Mouse (Mus musculus) left cerebral cortex, adult 9 months (tissue): ENCODE data around the gene Slc13a2.
A peak's percentile ranks its signal among the peaks of the same experiment; 100 is the strongest.

ENCODE experiments used
- DNase-seq, 2 experiments: peaks; one replicate each; pipeline ENCODE4 v3.0.0; 2022; ENCODE audit warnings: low spot score in 2 of 2

Gene Slc13a2

DNA sequence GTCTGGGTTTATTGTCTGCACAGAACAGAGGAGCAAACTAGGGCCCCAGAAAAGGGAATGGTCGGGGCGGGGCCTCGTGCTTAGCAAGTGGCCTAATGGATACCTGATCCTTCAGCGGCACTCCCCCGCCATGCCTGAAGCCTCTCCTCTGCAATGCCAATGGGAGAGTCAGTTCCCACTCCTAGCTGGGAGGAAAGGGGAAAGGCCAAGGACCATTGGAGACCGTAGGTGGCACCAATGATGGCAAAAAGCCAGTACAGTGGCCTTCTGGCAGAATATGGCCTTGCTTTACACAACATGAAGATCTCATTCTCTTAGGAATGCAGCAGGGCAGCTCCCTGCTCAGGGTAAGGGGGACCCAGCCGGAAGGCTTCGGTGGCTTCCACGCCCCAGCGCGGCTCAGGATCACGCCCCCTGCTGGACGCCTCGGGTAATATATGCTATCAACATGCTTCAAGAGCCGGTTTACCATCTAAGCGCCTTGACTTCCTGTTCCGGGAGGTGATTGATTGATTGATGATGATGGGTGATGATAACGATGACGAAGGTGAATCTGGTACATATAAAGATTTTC lies 13.8 kb upstream of the Slc13a2 start:
- DNase-seq: peak in 1 of 2 experiments; percentile 3

DNA sequence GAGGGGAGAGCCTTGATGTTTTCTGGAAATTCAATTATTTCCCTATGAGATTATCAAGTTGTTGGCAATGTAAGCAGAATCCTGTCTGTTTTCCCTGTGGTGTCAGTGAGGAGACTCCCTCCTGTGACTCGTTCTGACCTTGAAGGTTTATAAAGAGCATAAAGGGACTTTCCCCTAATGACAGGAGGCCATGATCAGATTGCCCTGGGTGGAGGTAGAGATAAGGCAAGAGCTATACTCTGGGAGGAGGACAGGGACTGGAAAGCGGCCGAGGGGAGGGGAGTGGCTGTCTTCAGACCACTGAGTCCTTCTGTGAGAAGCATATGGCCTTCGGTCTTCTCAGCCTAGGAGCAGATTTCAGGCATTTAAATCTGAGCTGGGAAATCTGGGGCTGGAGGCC lies 12.0 kb upstream of the Slc13a2 start:
- DNase-seq: no peak

DNA sequence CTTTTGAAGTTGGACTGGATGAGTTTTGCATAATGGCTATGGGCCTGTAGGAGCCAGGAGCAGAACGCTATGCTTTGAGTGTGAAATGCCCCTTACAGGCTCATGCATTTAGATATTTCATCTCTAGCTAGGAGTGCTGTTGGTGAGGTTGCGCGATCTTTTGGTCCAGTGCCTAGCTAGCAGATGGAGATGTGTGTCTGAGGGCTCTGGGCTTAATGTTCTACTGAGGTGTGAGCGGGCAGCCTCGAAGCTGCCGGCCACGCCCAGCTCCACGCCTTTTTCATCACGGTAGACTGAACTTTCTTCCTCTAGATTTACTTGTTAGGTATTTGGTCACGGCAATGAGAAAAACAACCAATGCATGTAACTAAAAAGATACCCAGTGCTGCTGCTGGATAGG lies 9.2 kb upstream of the Slc13a2 start:
- no peak for DNase-seq

DNA sequence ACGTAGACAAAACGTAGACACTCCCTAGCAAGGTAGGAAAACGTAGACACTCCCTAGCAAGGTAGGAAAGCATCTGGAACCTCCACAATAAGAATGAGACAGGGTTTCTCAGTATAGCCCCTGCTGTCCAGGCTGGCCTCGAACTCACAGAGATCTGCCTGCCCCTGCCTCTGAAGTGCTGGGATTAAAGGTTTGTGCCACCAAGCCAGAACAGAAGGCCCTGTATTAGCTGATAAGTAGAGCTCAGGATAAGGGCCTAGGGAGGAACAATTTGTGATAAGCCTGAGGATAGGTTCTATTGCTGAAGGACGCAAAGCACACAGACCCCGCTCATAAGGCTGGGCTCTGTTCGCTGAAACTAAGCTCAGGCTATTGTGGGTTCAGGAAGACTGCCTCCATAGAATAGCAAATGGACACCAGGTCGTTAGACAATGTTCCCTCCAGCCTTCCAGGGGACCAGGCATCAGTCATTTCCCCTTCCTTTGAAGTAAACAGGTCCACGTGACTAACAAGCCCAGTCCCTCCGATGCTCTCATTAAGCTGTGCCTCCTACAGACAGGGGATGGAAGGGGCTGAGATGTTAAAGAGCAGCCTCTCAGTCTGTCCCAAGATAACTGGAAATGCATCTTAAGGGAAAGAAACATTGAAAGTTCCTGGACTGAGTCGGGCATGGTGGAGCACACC lies 8.3 kb upstream of the Slc13a2 start:
- no peak for DNase-seq

DNA sequence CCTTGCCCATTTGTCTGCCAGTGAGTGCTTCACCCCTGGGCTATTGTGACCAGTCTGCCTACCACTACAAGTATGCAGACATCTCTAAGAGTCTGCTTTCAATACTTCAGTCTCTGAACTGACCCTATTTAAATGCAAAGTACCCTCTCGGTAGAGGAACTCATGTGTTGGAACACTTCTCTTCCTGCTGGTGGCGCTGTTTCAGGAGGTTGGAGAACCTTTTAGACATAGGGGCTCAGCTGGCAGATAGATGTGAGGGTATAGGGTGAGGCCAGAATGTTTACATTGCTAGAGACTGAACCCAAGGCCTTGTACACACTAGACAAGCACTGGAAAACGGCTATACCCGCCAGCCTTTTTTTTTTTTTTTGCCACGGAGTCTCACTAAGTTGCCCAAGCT lies 6.3 kb upstream of the Slc13a2 start:
- DNase-seq: no peak

DNA sequence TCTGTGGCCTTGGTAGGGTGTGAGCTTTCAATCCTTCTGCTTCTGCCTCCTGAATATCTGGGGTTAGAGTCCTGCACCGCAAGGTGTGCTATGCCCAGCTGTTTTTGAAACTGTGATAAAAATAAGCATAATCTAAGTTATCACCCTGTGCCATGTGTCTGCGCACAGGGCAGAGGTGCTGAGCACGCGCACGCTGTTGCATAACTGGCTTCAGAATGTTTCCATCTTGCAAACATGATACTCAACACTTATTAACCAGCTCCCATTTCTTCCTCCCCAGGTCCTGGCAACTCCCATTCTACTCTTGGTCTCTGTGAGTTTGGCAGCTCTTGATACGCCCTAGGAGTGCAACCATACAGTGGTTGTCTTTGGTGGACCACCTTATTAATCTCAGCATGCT lies 5.6 kb upstream of the Slc13a2 start:
- DNase-seq: no peak

DNA sequence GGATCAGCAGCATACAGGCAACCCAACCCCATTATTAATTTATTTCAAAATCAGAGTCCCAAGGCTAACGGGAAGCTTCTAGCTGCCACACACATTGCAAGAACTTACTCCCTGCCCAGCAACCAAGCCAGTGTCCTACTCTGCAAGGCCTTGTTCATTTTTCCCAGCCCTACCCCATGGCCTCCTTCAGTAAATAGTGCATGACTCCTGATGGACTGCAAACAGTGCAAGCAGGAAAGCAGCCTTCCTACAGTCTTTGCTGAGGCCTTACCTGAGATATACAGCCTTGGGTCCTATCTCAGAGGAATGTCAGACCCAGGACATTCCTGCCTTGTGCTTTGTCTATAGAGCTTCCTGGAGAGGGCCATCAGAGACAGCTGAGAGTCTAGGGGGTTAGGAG lies 3.6 kb upstream of the Slc13a2 start:
- no peak for DNase-seq

DNA sequence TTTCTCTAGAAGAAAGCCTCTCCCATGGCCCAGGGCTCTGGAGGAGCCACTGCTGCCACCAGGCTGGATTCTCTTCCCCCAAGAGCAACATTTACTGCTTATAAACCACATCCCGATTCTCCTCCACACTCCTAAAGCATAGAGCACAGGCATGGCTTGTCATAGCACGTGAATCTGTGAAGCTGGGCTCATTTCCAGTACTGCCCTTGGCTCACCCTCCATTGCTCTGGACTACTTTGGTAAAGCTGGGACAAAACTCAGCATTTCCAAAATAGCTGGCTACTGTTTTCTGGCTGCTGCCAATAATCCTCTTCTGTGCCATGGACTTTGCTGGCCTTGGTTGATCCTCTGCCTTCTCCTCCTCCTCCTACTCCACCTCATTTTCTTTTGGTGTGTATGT lies 2.3 kb upstream of the Slc13a2 start:
- DNase-seq: peak in 1 of 2 experiments; percentile 41

DNA sequence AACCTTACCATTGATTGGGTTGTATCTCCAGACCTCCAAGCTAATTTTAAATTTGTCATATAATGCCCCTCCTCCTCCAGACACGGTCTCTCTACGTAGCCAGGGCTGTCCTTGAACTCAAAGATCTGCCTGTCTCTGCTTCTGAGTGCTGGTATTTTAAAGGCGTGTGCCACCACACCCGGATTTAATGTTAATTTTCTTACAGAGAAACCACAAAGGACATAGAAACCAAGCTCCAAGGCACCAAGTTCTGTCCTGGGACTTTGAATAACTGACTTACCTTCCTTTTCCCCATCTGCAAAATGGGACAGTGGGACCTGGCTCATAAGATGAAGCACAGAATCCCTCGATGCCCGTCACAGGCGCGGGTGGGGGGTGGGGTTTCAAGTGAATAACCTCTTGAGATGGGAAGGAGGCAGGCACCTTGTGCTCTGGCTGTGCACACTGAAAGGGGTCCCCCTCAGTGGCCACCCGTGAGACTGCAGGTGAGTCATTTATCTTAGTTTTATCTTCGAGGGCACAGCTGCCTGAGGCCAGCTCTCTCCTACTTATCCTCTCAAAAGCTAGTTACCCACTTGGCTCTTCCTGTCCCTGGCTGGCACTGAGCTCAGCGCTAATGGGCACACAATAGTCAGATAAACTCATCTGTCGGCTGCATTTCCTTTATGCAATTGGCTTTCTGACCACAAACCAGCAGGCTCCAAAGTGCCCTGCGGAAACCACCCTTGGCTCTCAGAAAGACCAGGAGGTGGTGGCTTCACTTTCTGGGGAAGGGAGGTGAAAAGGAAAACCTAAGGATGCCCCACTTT lies 612 bp downstream of the Slc13a2 start:
- DNase-seq: no peak

DNA sequence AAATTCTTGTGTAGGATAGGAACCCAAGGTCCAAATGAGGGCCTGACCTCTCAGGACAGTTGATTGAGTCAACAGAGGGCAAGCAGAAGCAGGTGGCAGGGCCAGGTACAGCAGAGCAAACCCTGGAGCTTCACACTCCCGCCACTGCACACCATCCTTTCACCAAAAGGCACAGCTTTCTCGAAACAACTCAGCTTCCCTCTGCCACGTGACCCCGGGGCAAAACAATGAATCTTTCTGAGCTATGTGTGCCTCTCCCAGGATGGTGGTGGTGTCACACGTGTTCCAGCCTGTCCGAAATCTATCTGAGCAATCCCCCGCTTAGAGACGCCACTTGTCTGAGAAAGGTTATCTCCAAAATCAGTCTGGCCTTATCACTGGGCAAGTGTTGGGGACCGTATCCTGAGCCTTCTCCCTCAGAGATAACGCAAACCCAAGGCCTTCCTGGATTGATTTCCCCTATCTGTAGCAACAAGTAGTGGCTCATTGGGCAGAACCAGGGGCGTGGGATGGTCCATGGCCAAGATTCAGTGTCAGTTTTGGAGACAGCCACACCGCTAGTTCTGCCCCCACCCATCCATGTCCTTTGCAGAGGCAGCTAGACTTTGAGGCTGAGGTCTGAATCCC lies 1.6 kb downstream of the Slc13a2 start:
- DNase-seq: no peak

DNA sequence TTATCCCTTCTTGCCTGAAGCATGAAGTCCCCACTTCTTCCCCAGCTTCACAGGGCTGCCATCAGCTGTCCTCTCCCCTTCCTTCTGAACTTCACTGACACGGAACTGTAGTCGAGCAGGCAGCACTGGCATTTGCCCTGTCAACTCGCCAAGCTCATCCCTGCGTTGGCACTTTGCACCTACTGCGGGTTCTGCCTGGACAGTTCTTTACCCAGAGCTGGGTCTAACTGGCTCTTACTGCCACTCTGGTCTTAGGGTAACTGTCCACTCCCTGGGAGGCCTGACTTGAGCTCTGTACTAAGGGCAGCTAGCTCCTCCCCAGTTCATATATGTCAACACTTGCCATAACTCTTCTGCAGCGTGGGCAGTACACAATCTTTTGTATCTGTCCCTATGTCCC lies 5.2 kb downstream of the Slc13a2 start:
- no peak for DNase-seq

DNA sequence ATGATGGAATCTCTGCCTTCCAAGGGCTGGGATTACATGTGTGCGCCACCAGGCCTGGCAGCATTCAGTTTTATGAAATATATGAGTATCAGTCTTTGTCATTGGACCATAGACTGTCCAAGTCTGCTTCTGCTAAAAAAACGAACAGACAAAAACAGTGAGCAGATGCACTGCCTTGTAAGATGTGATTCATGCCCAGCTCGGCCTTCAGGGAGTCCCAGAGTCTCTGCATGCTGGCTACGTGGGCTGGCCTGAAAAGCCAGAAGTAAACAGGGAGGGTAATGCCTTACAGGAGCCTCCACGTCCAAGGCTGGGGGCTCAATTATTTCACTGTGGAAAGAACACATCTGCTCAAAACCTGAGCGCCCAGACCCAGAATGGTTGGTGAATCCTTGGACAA lies 9.2 kb downstream of the Slc13a2 start:
- DNase-seq: peak in 1 of 2 experiments; percentile 29

DNA sequence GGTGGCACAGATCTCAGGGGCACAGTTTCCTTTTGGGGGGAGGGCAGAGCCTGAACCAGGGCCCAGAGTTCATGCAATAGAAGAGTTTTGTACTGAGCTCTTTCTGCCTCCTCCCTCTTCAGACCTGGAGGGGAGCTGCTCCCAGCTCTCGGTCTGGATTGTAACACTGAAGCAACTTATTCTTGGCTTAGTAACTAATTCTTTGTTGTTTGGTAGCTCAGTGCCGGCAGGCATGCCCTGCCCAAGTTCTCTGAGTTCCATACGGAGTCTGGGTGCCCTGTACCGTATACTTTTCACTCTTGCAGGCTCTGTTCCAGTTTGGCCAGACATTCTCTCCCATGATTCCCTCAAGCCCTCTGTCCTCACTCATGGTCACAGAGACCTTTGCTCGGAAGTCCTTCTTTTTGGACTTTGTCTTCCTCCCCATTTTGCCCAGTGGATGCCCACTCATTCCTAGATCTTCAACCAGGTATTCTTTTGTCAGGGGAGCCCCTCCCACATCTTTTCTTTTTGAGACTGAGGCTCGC lies 9.6 kb downstream of the Slc13a2 start:
- DNase-seq: no peak

DNA sequence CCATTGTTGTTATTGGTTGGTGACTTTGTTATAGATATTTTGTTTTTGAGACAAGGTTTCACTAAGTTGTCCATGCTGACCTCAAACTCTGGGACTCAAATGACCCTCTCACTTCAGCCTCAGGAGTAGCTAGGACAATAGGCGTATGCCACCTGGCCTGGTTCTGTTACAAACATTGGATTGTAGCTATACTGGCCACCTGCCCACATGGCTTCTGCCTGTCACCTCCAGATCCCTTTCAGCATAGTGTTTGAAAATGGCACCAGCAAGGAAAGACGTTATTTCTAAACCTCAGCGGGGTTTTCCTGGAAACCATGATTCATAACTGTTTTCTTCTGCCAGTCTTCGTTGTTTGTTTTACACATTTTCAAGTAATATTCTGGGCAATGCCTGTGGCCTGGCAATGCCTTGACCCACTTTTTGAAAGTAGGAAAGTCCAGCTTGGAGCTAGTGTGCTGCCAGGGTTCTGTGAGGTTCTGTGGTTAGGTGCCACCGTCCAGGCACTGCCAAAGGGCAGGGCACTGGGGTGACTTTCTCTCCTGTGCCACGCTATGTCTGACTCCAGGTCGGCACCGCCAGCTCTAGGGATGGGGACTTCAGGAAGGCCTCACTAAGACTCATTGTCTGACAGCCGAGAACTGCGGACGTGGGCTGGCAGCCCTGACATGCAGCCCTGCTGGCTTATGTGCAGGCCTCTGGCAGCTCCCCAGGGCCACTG lies 10.3 kb downstream of the Slc13a2 start:
- peak in 1 of 2 experiments; percentile 25 for DNase-seq

DNA sequence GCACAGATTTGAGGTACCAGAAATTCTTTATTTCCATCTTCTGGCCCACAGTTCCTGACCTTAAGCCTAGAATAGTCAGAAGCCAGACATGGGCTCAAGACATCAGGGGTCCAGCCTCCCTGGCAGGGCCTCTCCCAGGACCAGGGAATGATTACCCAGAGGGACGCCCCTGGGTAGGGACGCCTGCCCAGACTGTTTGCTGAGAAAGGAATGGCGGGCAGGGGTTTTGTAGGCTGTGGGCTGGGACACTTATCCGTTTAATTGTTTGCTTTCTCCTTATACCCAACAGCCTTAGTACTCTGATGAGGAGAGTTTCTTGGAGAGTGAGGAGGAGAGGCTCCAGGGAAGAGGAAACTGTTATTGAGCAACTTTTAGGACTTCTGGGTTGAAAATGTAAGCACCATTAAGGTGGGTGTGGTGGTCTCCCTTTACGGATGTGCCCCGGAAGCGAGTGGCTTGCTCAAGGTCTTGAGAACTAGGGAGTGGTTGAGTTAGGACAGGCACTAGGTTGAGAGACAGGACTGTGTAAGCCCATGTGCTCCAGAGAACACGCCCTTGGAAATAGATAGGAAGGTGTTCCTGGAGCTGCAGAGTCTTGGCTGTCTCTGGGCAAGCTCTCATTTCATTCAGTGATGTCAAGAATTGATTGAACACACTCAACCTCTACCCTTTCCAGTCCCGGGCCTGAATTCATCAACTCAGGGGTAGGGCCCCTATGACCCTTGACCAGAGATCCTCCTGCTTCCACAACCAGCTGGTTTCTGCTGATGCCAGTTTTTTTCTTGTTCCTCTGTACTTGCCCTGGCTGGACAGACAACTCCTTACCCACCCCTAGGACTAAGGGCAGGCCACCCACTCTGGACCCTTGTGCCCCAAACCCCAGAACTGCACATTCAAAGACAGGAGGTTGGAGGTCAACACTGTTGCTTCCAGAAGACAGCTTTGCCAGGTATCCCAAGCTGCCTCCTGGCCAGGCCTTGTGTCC lies 13.5 kb downstream of the Slc13a2 start:
- no peak for DNase-seq

DNA sequence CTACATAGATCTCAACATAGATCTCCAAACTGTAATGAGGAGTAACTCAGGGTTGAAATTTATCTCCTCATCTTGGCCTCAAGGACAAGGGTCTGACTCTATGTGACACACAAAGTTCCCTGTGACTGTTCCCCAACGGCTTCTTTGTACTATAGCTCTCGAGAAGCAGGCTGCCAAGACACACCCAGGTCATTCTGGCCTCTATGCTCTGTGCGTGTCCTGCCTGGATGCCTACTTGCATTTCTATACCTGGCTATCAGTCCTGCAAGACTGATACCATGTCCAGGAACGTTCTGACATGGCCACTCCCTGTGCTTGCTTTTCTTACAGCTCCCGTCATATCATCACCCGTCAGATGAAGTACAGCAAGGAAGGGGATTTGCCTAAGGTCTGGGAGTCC lies 20.0 kb downstream of the Slc13a2 start:
- DNase-seq: no peak

DNA sequence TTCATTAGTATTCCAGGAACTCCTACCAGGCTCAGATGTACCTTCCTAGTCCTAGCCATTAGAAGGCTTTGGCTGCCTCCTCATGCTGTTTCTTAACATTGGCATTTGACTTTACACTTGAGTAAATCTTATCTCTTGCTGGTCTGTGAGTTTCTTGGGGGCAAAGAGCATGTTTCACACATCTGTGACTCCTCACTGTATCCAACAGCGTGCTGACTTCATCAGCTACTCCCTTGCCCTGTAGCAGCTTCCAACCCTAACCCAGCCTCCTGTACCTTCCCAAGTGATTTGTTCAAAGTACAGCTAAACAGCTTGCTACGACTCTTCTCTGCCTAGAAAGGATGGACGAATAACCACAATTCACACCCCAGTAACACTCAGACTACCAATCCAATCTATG lies 20.5 kb downstream of the Slc13a2 start:
- no peak for DNase-seq

DNA sequence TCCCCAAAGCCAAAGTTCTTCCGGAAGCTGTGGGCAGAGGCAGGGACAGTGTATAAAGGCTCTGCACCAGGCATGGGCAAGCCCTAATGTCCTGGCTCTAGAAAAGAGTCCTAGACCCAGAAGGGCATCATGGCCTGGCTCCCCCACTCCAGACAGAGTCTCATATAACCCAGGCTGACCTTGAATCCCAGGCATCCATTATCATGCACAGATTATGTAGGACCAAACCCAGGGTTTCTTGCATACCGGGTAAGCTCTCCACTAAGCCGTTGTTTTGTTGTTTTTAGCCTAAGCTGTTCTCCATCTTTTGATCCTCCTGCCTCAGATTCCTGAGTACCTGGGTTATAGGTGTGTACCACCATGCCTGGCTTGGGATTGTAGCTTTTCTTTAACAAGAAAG lies 21.1 kb downstream of the Slc13a2 start:
- DNase-seq: no peak

DNA sequence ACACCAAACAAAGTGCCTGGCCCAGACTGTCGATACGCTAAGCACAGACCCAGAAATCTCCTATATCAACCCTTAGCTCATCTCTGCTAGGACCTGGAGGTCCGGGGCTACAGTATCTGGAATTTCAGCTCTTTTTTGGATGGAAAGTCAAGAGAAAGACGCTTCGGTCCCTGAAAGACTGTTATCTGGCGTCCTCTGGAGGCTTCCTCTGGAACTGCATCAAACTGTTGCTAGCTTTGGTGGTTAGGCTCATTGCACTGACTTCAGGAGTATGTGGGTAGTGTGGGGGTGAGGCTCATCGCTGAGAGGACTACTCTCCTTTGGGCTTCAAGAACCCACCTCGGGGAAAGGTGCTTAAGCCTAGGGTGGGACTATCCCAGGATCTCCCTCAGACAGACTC lies 22.3 kb downstream of the Slc13a2 start:
- DNase-seq: peak in 1 of 2 experiments; percentile 88

DNA sequence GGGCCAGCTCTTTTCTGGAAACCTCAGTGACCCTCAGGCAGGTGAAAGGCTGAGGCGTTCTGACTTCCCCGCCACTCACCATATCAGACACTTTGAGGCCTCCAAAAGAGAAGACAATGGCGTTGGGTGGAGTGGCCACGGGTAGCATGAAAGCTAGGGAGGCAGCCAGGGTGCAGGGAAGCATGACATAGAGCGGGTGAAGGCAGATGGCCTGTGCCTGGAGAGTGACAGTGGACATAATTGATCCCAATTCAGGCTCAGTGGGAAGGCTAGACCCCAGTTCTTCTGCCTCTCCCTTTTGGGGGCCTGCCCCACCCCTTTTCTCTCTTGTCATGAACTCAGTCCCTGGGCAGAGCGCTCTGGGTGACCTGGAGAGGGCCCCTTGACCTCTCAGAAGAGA lies 23.8 kb downstream of the Slc13a2 start:
- no peak for DNase-seq
